ENCODE assay signal across 27 mouse cellular contexts in the genomic region with DNA sequence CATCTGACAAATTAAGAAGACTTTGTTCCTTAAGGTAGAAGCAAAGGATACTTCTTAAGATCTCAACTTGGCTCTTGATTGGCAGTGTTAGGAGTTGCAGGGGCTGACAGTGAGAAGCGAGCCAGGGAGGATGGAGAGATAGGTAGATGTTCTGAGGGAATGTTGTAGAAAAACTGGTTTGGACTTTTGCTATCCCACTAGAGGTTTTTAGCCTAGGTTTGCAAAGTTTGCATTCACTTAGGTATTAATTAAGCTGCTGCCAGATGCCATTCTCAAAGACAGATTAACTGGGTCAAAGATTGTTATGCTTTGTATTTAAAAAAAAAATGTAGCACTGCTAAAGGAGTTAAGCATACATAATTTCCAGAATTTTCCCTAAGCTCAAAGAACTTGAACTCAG. TPM values are rescaled to one million over a fixed set of nuclear protein-coding genes. Genes with fewer than 3 reads are reported as not detected.
"Had no signal": no experiment of that assay in that cellular context is flagged by ENCODE, and none has a peak within 500 bp of the region (broad histone marks: within the 10 kb centered on the region; RNA-seq: fewer than 3 reads in every experiment).

No protein-coding gene starts in this region.

- H3K27ac ChIP-seq: gastrocnemius, adult 2 months; heart, embryonic 10.5 days; hindbrain, embryonic 10.5 days; hindbrain, embryonic 12.5 days; hindbrain, embryonic 14.5 days; intestine, embryonic 15.5 days; layer of hippocampus, adult 2 months; left cerebral cortex, adult 2 months; limb, embryonic 10.5 days; limb, embryonic 12.5 days; liver, embryonic 13.5 days; liver, embryonic 15.5 days had no signal

- ATAC-seq: forebrain, embryonic 16.5 days; hindbrain, embryonic 16.5 days; inflammation-experienced regulatory T-cells, adult 6 months; intestine, embryonic 15.5 days; intestine, postnatal 0 days; liver, postnatal 0 days had no signal

- H3K4me1 ChIP-seq: hindbrain, embryonic 10.5 days; hindbrain, embryonic 12.5 days; limb, embryonic 12.5 days; liver, embryonic 13.5 days; liver, embryonic 15.5 days had no signal

- H3K9ac ChIP-seq: heart, embryonic 12.5 days; hindbrain, embryonic 12.5 days; hindbrain, embryonic 14.5 days; intestine, embryonic 15.5 days; limb, embryonic 12.5 days; liver, embryonic 13.5 days; liver, embryonic 15.5 days; liver, postnatal 0 days had no signal

- H3K4me3 ChIP-seq: gastrocnemius, adult 2 months; heart, embryonic 10.5 days; heart, embryonic 12.5 days; hindbrain, embryonic 10.5 days; hindbrain, embryonic 12.5 days; intestine, embryonic 15.5 days; layer of hippocampus, adult 2 months; left cerebral cortex, adult 2 months; limb, embryonic 10.5 days; limb, embryonic 12.5 days; liver, embryonic 13.5 days; liver, embryonic 15.5 days had no signal

- H3K9me3 ChIP-seq: heart, embryonic 10.5 days; heart, embryonic 12.5 days; hindbrain, embryonic 10.5 days; hindbrain, embryonic 12.5 days; intestine, embryonic 15.5 days; limb, embryonic 10.5 days; limb, embryonic 12.5 days; liver, embryonic 13.5 days; liver, embryonic 15.5 days had no signal

- H3K27me3 ChIP-seq: heart, embryonic 12.5 days; hindbrain, embryonic 12.5 days; intestine, embryonic 15.5 days; limb, embryonic 12.5 days; liver, embryonic 13.5 days; liver, embryonic 15.5 days had no signal

- DNase-seq: gastrocnemius, adult 2 months; gastrocnemius, postnatal 10 days; gastrocnemius, postnatal 25 days; heart, adult 18-20 months; heart, postnatal 10 days; heart, postnatal 4 days; kidney, postnatal 25 days; liver; liver, embryonic 13.5 days; liver, postnatal 0 days had no signal

- H3K4me2 ChIP-seq: hindbrain, embryonic 12.5 days; hindbrain, embryonic 14.5 days; intestine, embryonic 15.5 days; limb, embryonic 12.5 days; liver, embryonic 11.5 days; liver, embryonic 13.5 days; liver, embryonic 15.5 days had no signal

- H3K36me3 ChIP-seq: heart, embryonic 10.5 days; heart, embryonic 12.5 days; hindbrain, embryonic 10.5 days; hindbrain, embryonic 12.5 days; intestine, embryonic 15.5 days; limb, embryonic 10.5 days; limb, embryonic 12.5 days; liver, embryonic 13.5 days; liver, embryonic 15.5 days had no signal

RNA-seq across cellular contexts. Expression of a gene that starts 59.5 kb away (rescaled TPM):
- polyA plus RNA-seq: forebrain, embryonic 16.5 days; heart, embryonic 10.5 days; heart, embryonic 12.5 days; heart, embryonic 14.5 days; liver, embryonic 11.5 days had no signal
